Mouse (Mus musculus): ENCODE measurements around the gene Casd1. TPM values are rescaled to one million over a fixed set of nuclear protein-coding genes. Genes with fewer than 3 reads are reported as not detected.
A peak's percentile ranks its signal among the peaks of the same experiment; 100 is the strongest.

Gene Casd1
- polyA plus RNA-seq, 1 experiment from 2014 or later, result 27.4 TPM

- ATAC-seq (replicated peaks; ENCODE audit: low FRiP score, low read depth) (no peak), DNase-seq (ENCODE audit: low spot score) (no peak)
- Histone ChIP-seq H3K36me3 (ENCODE audit: insufficient read depth, low read length) (no peaks in the 10 kb centered on the region), H3K4me3 (replicated peaks; ENCODE audit: low read depth, low read length) (no peak overlapping the region), H3K27ac (no peak overlapping the region), H3K27me3 (ENCODE audit: insufficient read depth, low read length) (no peaks in the 10 kb centered on the region), H3K4me1 (replicated peaks; ENCODE audit: insufficient read depth, low read length) (no peaks in the 10 kb centered on the region), H3K4me2 (ENCODE audit: low read length) (no peak overlapping the region), H3K9me3 (replicated peaks; ENCODE audit: low read length) (no peaks in the 10 kb centered on the region), H3K9ac (ENCODE audit: low read depth, low read length) (no peak overlapping the region)
- TF ChIP-seq CTCF (IDR thresholded peaks at IDR 0.05; ENCODE audit: low read depth), result no peak
- WGBS, result 82% methylated on average over 4 of the region's 4 CpGs
Observed at GRCm38 (mm10) chr6:4587946-4588345, 12.7 kb upstream of the Casd1 start.

- H3K27ac ChIP-seq, result no peak overlapping the region
- no peak overlapping the region for H3K4me2 ChIP-seq (ENCODE audit: low read length)
- no peak overlapping the region for H3K9ac ChIP-seq (ENCODE audit: low read depth, low read length)
- H3K36me3 ChIP-seq (ENCODE audit: insufficient read depth, low read length), result no peaks in the 10 kb centered on the region
- no peaks in the 10 kb centered on the region for H3K9me3 ChIP-seq (replicated peaks; ENCODE audit: low read length)
- no peaks in the 10 kb centered on the region for H3K27me3 ChIP-seq (ENCODE audit: insufficient read depth, low read length)
- 93% methylated on average over 3 of the region's 3 CpGs for WGBS
- no peak for TF ChIP-seq CTCF (IDR thresholded peaks at IDR 0.05; ENCODE audit: low read depth)
- no peak overlapping the region for H3K4me3 ChIP-seq (replicated peaks; ENCODE audit: low read depth, low read length)
- DNase-seq (ENCODE audit: low spot score) (no peak), ATAC-seq (replicated peaks; ENCODE audit: low FRiP score, low read depth) (no peak)
- H3K4me1 ChIP-seq (replicated peaks; ENCODE audit: insufficient read depth, low read length), result no peaks in the 10 kb centered on the region
Observed at GRCm38 (mm10) chr6:4588722-4589121, 11.9 kb upstream of the Casd1 start.

- Histone ChIP-seq H3K4me2 (ENCODE audit: low read length) (no peak overlapping the region), H3K9ac (ENCODE audit: low read depth, low read length) (no peak overlapping the region), H3K27me3 (ENCODE audit: insufficient read depth, low read length) (no peaks in the 10 kb centered on the region), H3K9me3 (replicated peaks; ENCODE audit: low read length) (no peaks in the 10 kb centered on the region), H3K4me3 (replicated peaks; ENCODE audit: low read depth, low read length) (no peak overlapping the region), H3K36me3 (ENCODE audit: insufficient read depth, low read length) (no peaks in the 10 kb centered on the region), H3K4me1 (replicated peaks; ENCODE audit: insufficient read depth, low read length) (no peaks in the 10 kb centered on the region), H3K27ac (no peak overlapping the region)
- no peak for TF ChIP-seq CTCF (IDR thresholded peaks at IDR 0.05; ENCODE audit: low read depth)
- ATAC-seq (replicated peaks; ENCODE audit: low FRiP score, low read depth) (no peak), DNase-seq (ENCODE audit: low spot score) (peak; percentile 48)
- 27% methylated on average over 8 of the region's 8 CpGs for WGBS
Observed at GRCm38 (mm10) chr6:4590089-4590488, 10.6 kb upstream of the Casd1 start.

GRCm38 (mm10) chr6:4597711-4598110 lies 2.9 kb upstream of the Casd1 start:
- Histone ChIP-seq H3K4me2 (ENCODE audit: low read length) (no peak overlapping the region), H3K27ac (no peak overlapping the region), H3K27me3 (ENCODE audit: insufficient read depth, low read length) (no peaks in the 10 kb centered on the region), H3K4me1 (replicated peaks; ENCODE audit: insufficient read depth, low read length) (no peaks in the 10 kb centered on the region; the same call in 1 of the 2 replicates), H3K4me3 (replicated peaks; ENCODE audit: low read depth, low read length) (no peak overlapping the region), H3K36me3 (ENCODE audit: insufficient read depth, low read length) (no peaks in the 10 kb centered on the region), H3K9me3 (replicated peaks; ENCODE audit: low read length) (no peaks in the 10 kb centered on the region), H3K9ac (ENCODE audit: low read depth, low read length) (no peak overlapping the region)
- no peak for ATAC-seq (replicated peaks; ENCODE audit: low FRiP score, low read depth)
- TF ChIP-seq CTCF (IDR thresholded peaks at IDR 0.05; ENCODE audit: low read depth), result no peak
- DNase-seq (ENCODE audit: low spot score), result no peak
- WGBS, result 82% methylated on average over 4 of the region's 4 CpGs

- no peaks in the 10 kb centered on the region for H3K9me3 ChIP-seq (replicated peaks; ENCODE audit: low read length)
- H3K9ac ChIP-seq (ENCODE audit: low read depth, low read length), result peak overlapping the region; percentile 98
- H3K4me2 ChIP-seq (ENCODE audit: low read length), result peak overlapping the region; percentile 94
- H3K4me3 ChIP-seq (replicated peaks; ENCODE audit: low read depth, low read length), result peak overlapping the region; percentile 82
- peaks cover 3% of the 10 kb centered on the region; the same call in 1 of the 2 replicates for H3K4me1 ChIP-seq (replicated peaks; ENCODE audit: insufficient read depth, low read length)
- no peak for TF ChIP-seq CTCF (IDR thresholded peaks at IDR 0.05; ENCODE audit: low read depth)
- H3K36me3 ChIP-seq (ENCODE audit: insufficient read depth, low read length), result no peaks in the 10 kb centered on the region
- no peaks in the 10 kb centered on the region for H3K27me3 ChIP-seq (ENCODE audit: insufficient read depth, low read length)
- WGBS, result 25% methylated on average over 7 of the region's 7 CpGs
- peak; percentile 6 for ATAC-seq (replicated peaks; ENCODE audit: low FRiP score, low read depth)
- H3K27ac ChIP-seq, result peak overlapping the region; percentile 98
- no peak for DNase-seq (ENCODE audit: low spot score)
Observed at GRCm38 (mm10) chr6:4600085-4600657, 468 bp upstream of the Casd1 start.

GRCm38 (mm10) chr6:4601297-4601931 lies 775 bp downstream of the Casd1 start:
- peak overlapping the region; percentile 94 for H3K4me2 ChIP-seq (ENCODE audit: low read length)
- TF ChIP-seq CTCF (IDR thresholded peaks at IDR 0.05; ENCODE audit: low read depth), result no peak
- H3K9me3 ChIP-seq (replicated peaks; ENCODE audit: low read length), result no peaks in the 10 kb centered on the region
- H3K27ac ChIP-seq, result peak overlapping the region; percentile 98
- H3K27me3 ChIP-seq (ENCODE audit: insufficient read depth, low read length), result no peaks in the 10 kb centered on the region
- peaks cover 3% of the 10 kb centered on the region; the same call in 1 of the 2 replicates for H3K4me1 ChIP-seq (replicated peaks; ENCODE audit: insufficient read depth, low read length)
- peak; percentile 40 for DNase-seq (ENCODE audit: low spot score)
- peak overlapping the region; percentile 98 for H3K9ac ChIP-seq (ENCODE audit: low read depth, low read length)
- peak overlapping the region; percentile 82 for H3K4me3 ChIP-seq (replicated peaks; ENCODE audit: low read depth, low read length)
- 5% methylated on average over 56 of the region's 58 CpGs for WGBS
- ATAC-seq (replicated peaks; ENCODE audit: low FRiP score, low read depth), result peak; percentile 77
- H3K36me3 ChIP-seq (ENCODE audit: insufficient read depth, low read length), result no peaks in the 10 kb centered on the region

All from kidney, postnatal 0 days (tissue).